Mouse (Mus musculus): ENCODE measurements around the gene Ubap1.

Ubap1 gene

GRCm38 (mm10) chr4:41348584-41349198 lies at the start of gene Ubap1:
Ubap1 (plus strand) TSS chr4:41348996.
- DNase-seq: peak; percentile 96

GRCm38 (mm10) chr4:41303671-41304070 lies 45.1 kb upstream of the Ubap1 start:
- DNase-seq: no peak

GRCm38 (mm10) chr4:41304302-41304701 lies 44.5 kb upstream of the Ubap1 start:
- DNase-seq: no peak

GRCm38 (mm10) chr4:41307406-41307805 lies 41.4 kb upstream of the Ubap1 start:
- no peak for DNase-seq

- peak; percentile 17 for DNase-seq
Measured at GRCm38 (mm10) chr4:41310567-41311563, 37.9 kb upstream of the Ubap1 start.

GRCm38 (mm10) chr4:41313722-41314121 lies 35.1 kb upstream of the Ubap1 start:
- DNase-seq: no peak

DNA sequence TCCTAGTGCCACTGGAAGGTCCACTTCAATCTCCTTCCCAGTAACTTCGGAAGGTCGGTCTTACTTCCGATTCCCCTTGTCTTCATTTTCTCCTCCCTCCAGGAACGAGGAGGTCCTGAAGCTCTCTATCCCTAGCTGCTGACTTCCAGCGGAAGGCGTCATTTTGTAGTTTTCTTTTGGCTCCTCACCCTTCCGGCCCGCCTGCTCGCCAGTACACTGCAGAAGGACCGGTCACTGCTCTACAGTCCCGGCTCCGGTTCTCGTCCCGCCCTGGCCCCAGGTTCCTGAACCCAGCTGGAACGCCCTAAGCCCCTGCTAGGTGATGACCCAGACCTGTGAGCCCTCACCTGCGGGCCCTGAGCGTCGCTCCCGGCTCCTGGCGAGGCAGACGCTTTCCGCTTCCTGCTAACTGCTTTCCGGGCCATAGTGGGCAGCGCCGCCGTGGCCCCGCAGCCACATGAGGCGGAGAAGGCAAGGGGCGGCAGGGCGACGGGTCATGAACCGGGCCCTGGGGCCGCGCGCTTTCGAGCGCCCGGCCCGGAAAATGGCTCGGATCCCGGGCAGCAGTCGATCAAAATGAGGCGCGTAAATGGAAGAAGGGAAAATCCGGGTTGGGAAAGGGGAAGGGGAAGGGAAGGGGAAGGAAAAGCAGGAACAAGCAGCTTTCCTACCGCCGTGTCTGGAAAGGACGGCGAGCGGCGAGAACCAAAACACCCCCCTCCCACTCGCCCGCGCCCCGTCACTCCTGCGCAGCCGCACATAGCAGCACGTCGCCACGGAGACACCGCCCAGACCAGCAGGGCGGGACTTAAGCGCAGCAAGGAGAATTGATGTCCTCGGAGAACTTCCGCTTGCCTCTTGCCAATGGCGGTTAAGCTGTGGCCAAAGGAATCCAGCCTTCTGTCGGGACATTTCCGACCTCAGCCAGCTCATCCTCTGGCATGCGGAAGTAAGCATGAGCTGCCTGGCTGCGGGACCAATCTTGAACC lies 34.4 kb upstream of the Ubap1 start, which contains the start of gene Dcaf12:
Dcaf12 (minus strand) TSS at position 749 of the 989 bp plus-strand sequence.
- peak; percentile 98 for DNase-seq

DNA sequence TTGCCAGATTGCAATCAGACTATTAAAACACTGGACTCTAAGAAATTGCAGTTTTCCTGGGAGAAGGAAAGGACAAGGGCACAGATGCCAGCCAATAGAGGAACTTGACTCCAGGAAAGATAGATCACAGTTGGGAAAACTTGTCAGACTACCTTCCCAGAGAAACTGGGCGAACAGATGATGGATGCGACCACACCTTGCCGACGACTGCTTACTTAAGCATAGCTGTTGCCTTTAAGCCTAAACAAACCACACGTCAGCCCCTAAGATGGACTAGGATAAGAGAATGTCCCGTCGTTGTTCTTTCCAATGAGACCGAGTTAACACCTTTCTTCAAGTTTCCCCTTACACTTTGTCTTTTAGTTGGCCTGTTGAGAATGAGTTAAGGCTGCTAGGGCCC lies 33.6 kb upstream of the Ubap1 start:
- no peak for DNase-seq

- peak; percentile 41 for DNase-seq
Measured at GRCm38 (mm10) chr4:41318267-41318666, 30.5 kb upstream of the Ubap1 start.

- DNase-seq: no peak
Measured at GRCm38 (mm10) chr4:41320971-41321370, 27.8 kb upstream of the Ubap1 start.

GRCm38 (mm10) chr4:41326876-41327275 lies 21.9 kb upstream of the Ubap1 start:
- no peak for DNase-seq

DNA sequence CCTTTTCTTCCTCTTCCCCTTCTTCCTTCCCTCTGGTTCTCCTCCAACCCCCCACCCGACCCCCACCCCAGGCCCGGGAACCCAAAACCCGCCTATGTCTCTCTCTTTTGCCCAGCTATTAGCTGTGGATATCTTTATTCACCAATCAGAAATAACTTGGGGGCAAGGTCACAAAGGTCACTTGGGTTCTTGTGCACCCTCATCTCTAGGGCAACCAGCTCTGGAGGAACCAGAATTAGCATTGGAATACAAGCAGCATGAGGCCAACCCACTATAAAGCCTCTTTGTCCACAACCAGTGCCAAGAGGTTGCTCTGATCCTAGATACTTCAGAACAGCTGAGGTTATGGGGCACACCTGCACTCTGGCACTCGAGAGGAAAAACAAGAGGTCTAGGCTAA lies 19.3 kb upstream of the Ubap1 start:
- no peak for DNase-seq

DNA sequence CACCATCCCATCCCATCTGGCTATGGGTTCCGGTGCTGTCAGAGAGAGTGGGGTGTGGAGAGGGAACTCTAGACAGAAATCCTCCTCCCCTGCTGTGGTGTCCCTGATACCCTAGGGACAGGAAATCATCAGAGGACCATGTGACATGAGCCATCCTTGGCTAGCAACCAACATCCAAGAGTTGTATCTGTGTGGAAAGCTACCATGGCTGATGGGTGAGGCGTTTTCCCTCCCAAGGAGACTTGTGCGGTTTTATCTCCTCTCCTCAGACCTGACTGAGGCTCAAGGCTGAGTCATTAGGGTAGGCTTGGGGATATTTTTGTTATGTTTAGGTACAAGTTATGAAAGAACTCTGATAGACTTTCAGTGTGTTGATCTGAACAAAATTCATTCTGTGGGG lies 17.7 kb upstream of the Ubap1 start:
- peak; percentile 43 for DNase-seq

DNA sequence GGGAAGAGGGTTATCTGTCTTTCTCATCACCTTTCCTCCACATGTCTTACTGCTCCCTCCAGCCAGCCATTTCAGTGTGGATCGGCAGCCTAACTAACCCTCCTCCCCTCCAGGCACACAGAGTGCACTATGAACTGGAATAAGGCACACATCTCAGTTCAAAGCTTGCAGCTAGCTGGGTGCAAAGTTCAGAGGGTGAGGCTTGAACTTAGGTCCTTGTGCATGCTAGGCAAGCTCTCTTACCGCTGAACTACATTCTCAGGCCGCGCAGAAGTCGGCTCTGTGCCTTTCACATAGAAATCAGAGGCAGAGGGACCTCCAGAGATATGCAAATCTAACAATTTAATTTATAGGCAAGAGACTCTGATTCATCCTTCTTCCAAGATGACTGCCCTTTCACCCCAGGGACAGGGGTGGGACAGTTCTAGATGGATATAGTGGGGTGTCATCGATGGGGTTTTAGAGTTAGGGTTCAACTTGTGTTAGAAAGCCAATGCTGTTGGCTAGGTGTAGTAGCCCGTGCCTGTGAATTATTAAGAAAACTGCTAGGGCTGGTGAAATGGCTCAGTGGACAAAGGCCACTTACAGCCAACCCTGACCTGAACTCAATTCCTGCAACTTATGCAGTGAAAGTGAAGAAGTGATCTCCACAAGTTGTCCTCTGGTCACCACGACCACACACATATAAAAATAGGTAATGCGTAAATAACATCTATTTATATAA lies 16.9 kb upstream of the Ubap1 start:
- DNase-seq: peak; percentile 89

GRCm38 (mm10) chr4:41336546-41336945 lies 12.2 kb upstream of the Ubap1 start:
- DNase-seq: no peak

DNA sequence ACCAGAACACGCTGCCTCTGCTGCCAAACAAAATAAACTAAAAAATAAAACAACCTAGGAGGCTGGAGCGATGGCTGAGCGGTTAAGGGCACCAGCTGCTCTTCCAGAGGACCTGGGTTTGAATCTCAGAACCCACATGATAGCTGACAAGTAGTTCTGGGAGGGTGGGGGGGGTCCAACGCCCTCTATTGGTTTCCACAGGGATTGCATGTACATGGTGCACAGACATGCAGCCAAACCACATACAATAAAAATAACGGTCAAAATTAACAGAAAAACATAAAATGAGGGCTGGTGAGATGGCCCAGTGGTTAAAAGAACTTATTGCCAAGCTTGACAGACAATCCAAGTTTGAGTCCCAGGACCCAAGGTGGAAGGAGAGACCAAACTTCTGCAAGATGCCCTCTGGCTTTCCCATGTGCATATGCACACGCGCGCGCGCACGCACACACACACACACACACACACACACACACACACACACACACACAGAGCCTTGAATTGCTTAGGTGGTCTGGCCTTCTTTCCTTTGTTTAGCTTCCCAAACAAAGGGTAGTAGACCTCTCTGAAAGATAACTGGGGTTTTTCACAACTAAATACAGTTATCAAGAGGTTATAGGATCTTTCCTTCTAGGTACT lies 7.8 kb upstream of the Ubap1 start:
- DNase-seq: no peak

DNA sequence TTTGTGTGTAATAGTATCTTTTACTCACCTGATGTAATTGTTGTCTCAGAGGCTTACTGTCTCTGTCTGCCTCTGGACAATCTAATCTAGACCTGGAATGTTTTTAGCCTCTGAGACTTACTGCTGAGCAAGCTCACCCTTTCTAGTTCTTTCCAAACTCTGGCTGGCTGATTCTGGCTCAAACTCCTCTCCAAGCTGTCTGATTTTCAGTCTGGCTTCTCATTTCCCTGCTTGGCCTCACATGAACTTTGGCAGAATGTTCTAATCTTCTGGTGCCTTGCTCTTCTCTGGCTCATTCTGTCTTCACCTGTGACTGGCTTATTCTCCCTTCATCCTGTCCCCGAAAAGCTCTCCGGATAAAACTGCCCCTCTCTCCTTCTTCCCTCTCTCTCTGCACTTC lies 2.8 kb upstream of the Ubap1 start:
- peak; percentile 67 for DNase-seq

DNA sequence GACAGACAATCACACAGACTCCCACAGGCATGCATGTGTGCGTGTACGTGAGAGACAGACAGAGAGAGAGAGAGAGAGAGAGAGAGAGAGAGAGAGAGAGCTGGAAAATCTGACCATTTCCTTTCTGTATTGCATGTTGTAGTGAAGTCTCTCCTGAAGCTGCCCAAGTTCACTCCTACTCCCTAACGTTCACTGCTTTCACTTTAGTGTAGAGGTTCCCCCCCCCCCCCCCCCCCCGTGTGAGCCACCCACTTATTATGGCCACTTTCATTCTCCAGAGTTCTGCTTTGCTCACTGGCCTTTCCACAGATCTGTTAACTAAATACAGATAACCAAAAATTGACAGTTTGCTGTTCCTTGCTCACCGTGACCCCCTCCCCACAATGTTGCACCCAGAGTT lies 957 bp upstream of the Ubap1 start:
- no peak for DNase-seq

GRCm38 (mm10) chr4:41349199-41349591 lies 399 bp downstream of the Ubap1 start:
- DNase-seq: no peak

DNA sequence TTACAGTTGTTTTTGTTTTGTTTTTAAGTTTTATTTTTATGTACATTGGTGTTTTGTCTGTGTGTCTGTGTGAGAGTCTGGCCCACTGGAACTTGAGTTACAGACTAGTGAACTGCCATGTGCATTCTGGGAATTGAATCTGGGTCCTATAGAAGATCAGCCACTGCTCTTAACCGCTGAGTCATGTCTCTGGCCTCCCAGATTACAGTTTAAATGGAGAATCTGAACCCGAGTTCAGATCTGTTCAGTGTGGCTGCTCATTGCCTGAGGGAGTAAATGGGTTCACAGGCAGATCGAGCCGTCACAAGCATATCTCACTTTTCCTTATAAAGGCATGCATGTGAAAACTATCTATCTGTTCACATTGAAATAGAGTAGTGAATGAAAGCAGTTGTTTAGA lies 4.0 kb downstream of the Ubap1 start:
- no peak for DNase-seq

DNA sequence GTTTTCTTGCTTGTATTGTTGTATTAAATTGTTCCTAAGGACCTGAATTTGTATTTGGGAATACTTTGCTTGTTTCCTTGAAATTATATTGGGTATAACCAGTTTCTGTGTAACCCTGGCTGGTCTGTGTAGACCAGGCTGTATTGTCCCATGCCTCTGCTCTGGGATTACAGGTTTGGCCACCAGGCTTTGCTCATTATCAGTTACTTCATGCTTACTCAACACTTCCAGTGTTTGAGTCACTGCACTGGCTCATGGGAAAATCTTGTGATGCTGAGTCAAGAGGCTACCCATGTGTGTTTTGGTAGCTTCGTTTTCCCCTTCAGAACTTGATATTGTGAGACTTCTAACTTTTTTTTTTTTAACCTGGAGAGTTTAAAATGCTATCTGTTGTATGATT lies 4.5 kb downstream of the Ubap1 start:
- DNase-seq: no peak

DNA sequence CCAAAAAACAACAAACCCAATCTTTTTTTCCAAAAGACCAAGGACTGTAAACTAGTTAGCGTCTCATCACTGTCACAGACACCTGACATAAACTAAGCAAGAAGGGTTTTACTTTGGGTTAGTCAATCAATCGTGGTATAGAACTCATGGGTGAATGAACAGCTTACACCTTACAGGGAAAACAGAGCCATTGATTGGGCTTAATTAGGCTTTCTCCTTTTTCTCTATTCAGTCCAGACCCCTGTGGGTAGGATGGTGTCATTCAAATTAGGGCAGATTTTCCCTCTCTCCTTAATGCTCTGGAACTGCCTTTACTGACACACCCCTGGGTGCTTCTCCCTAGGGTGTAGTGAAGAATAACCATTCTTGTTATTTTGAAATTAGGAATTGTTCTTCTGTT lies 8.4 kb downstream of the Ubap1 start:
- no peak for DNase-seq

Measured in kidney, adult 9 months (tissue).